In the genomic region with DNA sequence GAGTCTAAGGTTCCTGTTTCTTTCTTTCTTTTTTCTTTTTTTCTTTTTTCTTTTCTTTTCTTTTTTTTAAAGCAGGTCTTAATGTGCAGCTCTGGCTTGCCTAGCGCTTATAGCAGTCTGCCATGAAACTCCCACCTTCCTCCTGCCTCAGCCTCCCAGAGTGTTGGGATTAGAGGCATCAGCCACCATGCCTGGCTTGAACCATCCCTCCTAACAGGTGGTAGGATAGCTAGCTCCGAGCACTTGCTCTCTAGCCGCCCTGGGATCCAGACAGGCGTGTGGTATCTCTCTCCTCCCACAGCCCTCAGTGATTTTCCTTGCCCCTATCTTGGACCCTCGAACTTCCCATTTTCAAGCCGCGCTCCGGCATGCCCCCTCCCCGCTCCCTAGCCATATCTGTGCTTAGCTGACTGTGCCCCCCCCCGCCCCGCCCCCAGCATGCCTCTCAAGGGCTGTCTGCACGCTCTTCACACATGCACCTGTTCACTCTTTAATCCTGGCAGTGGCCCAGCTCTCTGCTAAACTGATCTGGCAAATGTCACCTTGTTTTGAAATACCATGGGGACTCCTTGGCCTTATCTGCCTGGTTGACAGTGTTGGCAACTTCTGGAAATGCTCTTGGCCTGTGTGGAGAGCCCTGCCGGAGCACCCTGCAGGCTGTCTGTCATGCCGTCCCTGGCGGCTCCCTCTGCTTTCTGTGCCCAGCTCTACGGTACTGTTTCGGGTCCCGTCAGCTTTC, we compare ENCODE assay signal across 8 mouse cellular contexts. TPM values are rescaled to one million over a fixed set of nuclear protein-coding genes. Genes with fewer than 3 reads are reported as not detected.
A peak's percentile ranks its signal among the peaks of the same experiment; 100 is the strongest.
DNase-seq lines count a peak whose midpoint lies in the region; ATAC-seq and TF ChIP-seq lines count a peak whose summit lies in the region.

No protein-coding gene starts in this region.

- intact Hi-C loops in gastrocnemius, postnatal 14 days (cut with DNase I; ENCODE audit: low total_unique reads), result no loop called here

- no peak overlapping the region for H3K27ac ChIP-seq in kidney, embryonic 15.5 days
- no peak overlapping the region for H3K27ac ChIP-seq in midbrain, embryonic 11.5 days (ENCODE audit: low read depth, low read length)

- H3K4me2 ChIP-seq in kidney, embryonic 15.5 days, result no peak overlapping the region
- H3K4me2 ChIP-seq in midbrain, embryonic 11.5 days, result no peak overlapping the region

- WGBS in kidney, embryonic 15.5 days, result 27% methylated on average over 18 of the region's 18 CpGs
- WGBS in midbrain, embryonic 11.5 days, result 20% methylated on average over 18 of the region's 18 CpGs

- ATAC-seq in kidney, embryonic 15.5 days (replicated peaks; ENCODE audit: low FRiP score), result 0 out of 2 replicates have a peak, but pooled peaks have one; percentile 17
- ATAC-seq in midbrain, embryonic 11.5 days (ENCODE audit: low FRiP score), result 0 out of 2 replicates have a peak, but pooled peaks have one; percentile 16
- no peak for ATAC-seq in inflammation-experienced regulatory T-cells, adult 6 months

- no peak for TF ChIP-seq POLR2A in brain, embryonic 14.5 days (IDR thresholded peaks at IDR 0.05; ENCODE audit: borderline replicate concordance, extremely low read depth, insufficient read depth, insufficient read length, poor library complexity, severe bottlenecking)

- peak; percentile 71 for DNase-seq in adrenal gland, postnatal 10 days
- no peak for DNase-seq in adrenal gland, postnatal 4 days (ENCODE audit: low spot score in 2 of 2)
- peak; percentile 81 for DNase-seq in brain, embryonic 14.5 days (ENCODE audit: low read depth)
- peak; percentile 69 for DNase-seq in gastrocnemius, postnatal 14 days
- DNase-seq in midbrain, embryonic 11.5 days (ENCODE audit: low spot score, missing footprints), result peak; percentile 81
- DNase-seq in Muller cell, postnatal 12 days (ENCODE audit: inconsistent ontology term), result no peak

- peaks cover 17% of the 10 kb centered on the region for H3K4me1 ChIP-seq in kidney, embryonic 15.5 days
- peaks cover 19% of the 10 kb centered on the region for H3K4me1 ChIP-seq in midbrain, embryonic 11.5 days (ENCODE audit: control insufficient read depth, insufficient read depth, low read length)

- TF ChIP-seq CTCF in brain, embryonic 14.5 days (IDR thresholded peaks at IDR 0.05; ENCODE audit: borderline replicate concordance, extremely low read depth, insufficient read depth, insufficient read length), result no peak

- H3K36me3 ChIP-seq in kidney, embryonic 15.5 days, result peaks cover 35% of the 10 kb centered on the region
- H3K36me3 ChIP-seq in midbrain, embryonic 11.5 days (ENCODE audit: control insufficient read depth, insufficient read depth, low read length), result peaks cover 9% of the 10 kb centered on the region

- H3K9me3 ChIP-seq in kidney, embryonic 15.5 days (replicated peaks), result no peaks in the 10 kb centered on the region
- H3K9me3 ChIP-seq in midbrain, embryonic 11.5 days (ENCODE audit: control insufficient read depth, low read length), result no peaks in the 10 kb centered on the region

- H3K27me3 ChIP-seq in kidney, embryonic 15.5 days, result no peaks in the 10 kb centered on the region
- H3K27me3 ChIP-seq in midbrain, embryonic 11.5 days (ENCODE audit: control insufficient read depth, insufficient read depth, low read length), result no peaks in the 10 kb centered on the region

- H3K4me3 ChIP-seq in kidney, embryonic 15.5 days (replicated peaks), result no peak overlapping the region
- H3K4me3 ChIP-seq in midbrain, embryonic 11.5 days (ENCODE audit: low read depth, low read length), result no peak overlapping the region

- no peak overlapping the region for H3K9ac ChIP-seq in kidney, embryonic 15.5 days
- peak overlapping the region; percentile 35; the same call in 1 of the 2 replicates for H3K9ac ChIP-seq in midbrain, embryonic 11.5 days (ENCODE audit: low read length)

RNA-seq across cellular contexts. Expression of gene Dbn1, which starts 7.1 kb away (rescaled TPM):
- 10 to 100 TPM; 32.1 to 41.6 TPM for total RNA-seq in adrenal gland, postnatal 10 days (2021)
- 10 to 100 TPM; 56.4 to 75.6 TPM for total RNA-seq in adrenal gland, postnatal 4 days (2021)
- polyA plus RNA-seq in brain, embryonic 14.5 days (2012; rRNA removed), result 809 and 867 TPM in 2 replicates
- total RNA-seq in gastrocnemius, postnatal 14 days (2021), result 10 to 100 TPM; 31.3 to 37.5 TPM
- polyA plus RNA-seq in kidney, embryonic 15.5 days (2015; fragmentation: Nextera tagmentation; extraction: Ambion mirVana), result 168 and 193 TPM in 2 replicates
- 292 and 294 TPM in 2 replicates for polyA plus RNA-seq in midbrain, embryonic 11.5 days (2014; fragmentation: Nextera tagmentation; extraction: Ambion mirVana)
- under 1 TPM in 1 of 3 experiments, not detected in 2; 0.15 TPM for polyA plus RNA-seq in inflammation-experienced regulatory T-cells, adult 6 months (2017; shearing (Covaris generic))

RNA-seq across cellular contexts. Expression of gene Pdlim7, which starts 18.4 kb away (rescaled TPM):
- total RNA-seq in adrenal gland, postnatal 10 days (2021), result 10 to 100 TPM; 31.6 to 39.4 TPM
- total RNA-seq in adrenal gland, postnatal 4 days (2021), result 10 to 100 TPM; 44.5 to 47.1 TPM
- 118 and 126 TPM in 2 replicates for polyA plus RNA-seq in brain, embryonic 14.5 days (2012; rRNA removed)
- 100 to 1,000 TPM; 588 to 612 TPM for total RNA-seq in gastrocnemius, postnatal 14 days (2021)
- polyA plus RNA-seq in kidney, embryonic 15.5 days (2015; fragmentation: Nextera tagmentation; extraction: Ambion mirVana), result 141 and 169 TPM in 2 replicates
- polyA plus RNA-seq in midbrain, embryonic 11.5 days (2014; fragmentation: Nextera tagmentation; extraction: Ambion mirVana), result 129 and 140 TPM in 2 replicates
- 10 to 100 TPM; 13.2 to 15.7 (median 13.5) TPM for polyA plus RNA-seq in inflammation-experienced regulatory T-cells, adult 6 months (2017; shearing (Covaris generic))

RNA-seq across cellular contexts. Expression of gene Prr7, which starts 31.0 kb away (rescaled TPM):
- total RNA-seq in adrenal gland, postnatal 10 days (2021), result 1 to 10 TPM; 3.7 to 4.2 TPM
- total RNA-seq in adrenal gland, postnatal 4 days (2021), result 1 to 10 TPM; 6.4 to 8.0 TPM
- 75.5 and 77.4 TPM in 2 replicates for polyA plus RNA-seq in brain, embryonic 14.5 days (2012; rRNA removed)
- total RNA-seq in gastrocnemius, postnatal 14 days (2021), result 1 to 10 TPM; 1.0 to 1.6 TPM
- 0.70 and 0.75 TPM in 2 replicates for polyA plus RNA-seq in kidney, embryonic 15.5 days (2015; fragmentation: Nextera tagmentation; extraction: Ambion mirVana)
- 2.8 and 3.0 TPM in 2 replicates for polyA plus RNA-seq in midbrain, embryonic 11.5 days (2014; fragmentation: Nextera tagmentation; extraction: Ambion mirVana)
- polyA plus RNA-seq in inflammation-experienced regulatory T-cells, adult 6 months (2017; shearing (Covaris generic)), result under 1 TPM in 1 of 3 experiments, not detected in 2; 0.26 TPM

RNA-seq across cellular contexts. Expression of gene Dok3, which starts 34.0 kb away (rescaled TPM):
- total RNA-seq in adrenal gland, postnatal 10 days (2021), result 1 to 10 TPM; 5.0 to 5.1 TPM
- 1 to 10 TPM; 2.6 to 4.7 TPM for total RNA-seq in adrenal gland, postnatal 4 days (2021)
- 15.9 and 20.0 TPM in 2 replicates for polyA plus RNA-seq in brain, embryonic 14.5 days (2012; rRNA removed)
- total RNA-seq in gastrocnemius, postnatal 14 days (2021), result 1 to 10 TPM in 1 of 2 experiments, under 1 TPM in 1; 0.82 to 1.6 TPM
- polyA plus RNA-seq in kidney, embryonic 15.5 days (2015; fragmentation: Nextera tagmentation; extraction: Ambion mirVana), result 2.9 and 3.0 TPM in 2 replicates
- polyA plus RNA-seq in midbrain, embryonic 11.5 days (2014; fragmentation: Nextera tagmentation; extraction: Ambion mirVana), result 1.9 TPM in 2 replicates
- polyA plus RNA-seq in inflammation-experienced regulatory T-cells, adult 6 months (2017; shearing (Covaris generic)), result 1 to 10 TPM in 2 of 3 experiments, under 1 TPM in 1; 0.93 to 1.1 (median 1.1) TPM

RNA-seq across cellular contexts. Expression of gene Ddx41, which starts 41.4 kb away (rescaled TPM):
- total RNA-seq in adrenal gland, postnatal 10 days (2021), result 10 to 100 TPM; 38.5 to 39.9 TPM
- 10 to 100 TPM; 54.0 to 57.4 TPM for total RNA-seq in adrenal gland, postnatal 4 days (2021)
- 92.4 and 109 TPM in 2 replicates for polyA plus RNA-seq in brain, embryonic 14.5 days (2012; rRNA removed)
- total RNA-seq in gastrocnemius, postnatal 14 days (2021), result 1 to 10 TPM; 8.8 to 9.5 TPM
- polyA plus RNA-seq in kidney, embryonic 15.5 days (2015; fragmentation: Nextera tagmentation; extraction: Ambion mirVana), result 80.4 and 87.4 TPM in 2 replicates
- polyA plus RNA-seq in midbrain, embryonic 11.5 days (2014; fragmentation: Nextera tagmentation; extraction: Ambion mirVana), result 66.7 and 73.8 TPM in 2 replicates
- polyA plus RNA-seq in inflammation-experienced regulatory T-cells, adult 6 months (2017; shearing (Covaris generic)), result 10 to 100 TPM; 41.7 to 61.0 (median 54.6) TPM

Comparison
In these comparisons a context has a peak if more than half of its experiments do, and no peak if none do; other contexts are left out.
1. DNase-seq: peak in adrenal gland, postnatal 10 days (single experiment), brain, embryonic 14.5 days (single experiment), gastrocnemius, postnatal 14 days (single experiment) and midbrain, embryonic 11.5 days (single experiment); none in adrenal gland, postnatal 4 days (0 of 2) and Muller cell, postnatal 12 days (single experiment).
2. RNA of gene Dbn1, which starts 7.1 kb away (polyA plus RNA-seq): 809 to 867 TPM in brain, embryonic 14.5 days, 292 to 294 TPM in midbrain, embryonic 11.5 days and 168 to 193 TPM in kidney, embryonic 15.5 days; 0.15 TPM in inflammation-experienced regulatory T-cells, adult 6 months; every median in the first group is over 100 times any median in the second.
3. RNA of gene Prr7, which starts 31.0 kb away (polyA plus RNA-seq): 75.5 to 77.4 TPM in brain, embryonic 14.5 days; 2.8 to 3.0 TPM in midbrain, embryonic 11.5 days, 0.70 to 0.75 TPM in kidney, embryonic 15.5 days and 0.26 TPM in inflammation-experienced regulatory T-cells, adult 6 months; every median in the first group is over 10 times any median in the second.